Mouse (Mus musculus) CD4-positive helper T cell, adult 2 months (primary cell): ENCODE results near the gene Ift57.
A peak's percentile ranks its signal among the peaks of the same experiment; 100 is the strongest.

Source experiments
- DNase-seq: peaks from one replicate; pipeline ENCODE4 v3.0.0-alpha.2; 2012; ENCODE audit warnings: low read depth, missing footprints, low spot score

Ift57 gene

DNA sequence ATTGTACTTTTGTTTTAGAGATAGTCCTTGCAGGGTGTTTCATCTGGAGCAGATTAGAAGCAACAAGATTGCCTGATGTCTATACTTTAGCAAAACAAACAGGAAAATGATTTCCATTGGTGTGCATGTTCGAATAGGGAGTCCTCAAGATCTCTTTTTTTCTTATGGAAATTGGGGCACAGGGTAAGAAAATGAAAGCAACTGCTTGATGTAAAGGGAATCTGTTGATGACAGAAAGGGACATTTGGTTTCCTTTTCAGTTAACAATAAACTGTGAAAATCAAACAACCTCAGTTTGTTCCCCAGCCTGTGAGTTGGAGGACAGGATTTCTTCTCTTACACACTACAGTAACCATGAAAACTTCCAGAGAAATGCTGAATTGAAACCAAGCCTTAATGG lies 53.9 kb downstream of the Ift57 start:
- no peak for DNase-seq

DNA sequence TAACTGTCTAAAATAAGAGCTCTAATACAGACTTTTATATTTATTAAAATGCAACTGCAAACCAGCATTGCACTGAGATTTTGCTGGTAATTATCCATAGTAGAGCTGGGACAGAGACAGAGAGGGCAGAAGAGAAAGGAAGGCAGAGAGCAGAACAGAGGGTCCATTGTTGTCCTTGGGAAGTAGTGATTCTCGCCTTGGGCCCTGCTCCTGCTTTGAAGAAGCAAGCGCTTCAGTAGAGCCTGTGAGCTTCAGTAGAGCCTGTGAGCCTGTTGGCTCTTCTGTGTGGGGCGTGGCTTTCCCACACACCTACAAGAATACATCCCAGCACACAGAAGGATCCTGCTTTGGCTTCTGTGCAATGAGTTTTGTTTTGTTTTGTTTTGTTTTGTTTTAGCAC lies 54.3 kb downstream of the Ift57 start:
- no peak for DNase-seq

DNA sequence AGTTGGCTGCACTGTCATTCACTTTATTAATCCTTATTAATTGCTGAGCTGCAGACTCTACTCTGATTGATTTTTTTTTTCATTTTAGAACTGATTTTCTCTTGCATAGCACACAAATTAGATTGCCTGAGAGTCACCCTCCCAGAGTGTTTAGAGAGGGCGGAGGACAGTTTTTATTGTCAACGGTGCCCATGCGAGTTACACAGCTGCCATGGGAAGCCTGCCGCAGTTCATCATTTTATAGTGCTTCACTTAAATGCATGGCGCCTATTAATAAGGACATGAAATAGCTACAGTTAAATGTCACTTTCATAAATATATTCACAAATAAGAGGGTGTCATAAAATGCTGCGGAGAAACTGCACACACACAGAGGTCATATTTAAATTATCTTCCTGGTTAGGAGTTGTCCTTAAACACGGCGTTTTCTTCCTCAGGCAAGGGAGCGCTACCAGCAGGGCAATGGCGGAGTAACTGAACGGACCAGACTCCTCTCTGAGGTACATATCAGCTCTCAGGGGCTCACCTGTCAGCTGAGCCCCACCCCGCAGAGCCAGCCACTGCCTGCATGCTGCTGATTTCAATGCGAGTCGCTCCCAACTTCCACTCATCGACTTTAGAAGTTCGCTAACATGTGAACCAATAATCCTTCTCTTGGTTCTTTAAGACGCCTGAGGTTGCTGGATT lies 61.6 kb downstream of the Ift57 start:
- no peak for DNase-seq

DNA sequence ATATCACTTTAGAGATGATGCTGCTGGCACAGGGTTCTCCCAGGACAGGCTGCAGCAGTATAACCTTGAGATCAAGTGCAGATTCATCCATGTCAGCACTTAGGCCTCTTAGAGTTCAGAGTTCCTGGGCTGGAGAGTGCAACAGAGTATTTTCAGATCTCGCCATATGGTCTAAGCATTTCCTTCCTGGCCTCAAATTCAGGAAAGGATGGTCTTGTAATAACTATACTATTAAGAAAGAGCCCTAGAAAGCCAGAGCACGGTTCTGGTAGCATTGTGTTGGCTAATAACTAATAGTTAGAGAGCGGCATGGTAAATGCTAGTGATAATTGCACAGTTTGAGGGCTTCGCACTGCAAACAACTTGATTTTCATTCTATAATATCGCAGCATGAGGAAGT lies 62.9 kb downstream of the Ift57 start:
- no peak for DNase-seq

DNA sequence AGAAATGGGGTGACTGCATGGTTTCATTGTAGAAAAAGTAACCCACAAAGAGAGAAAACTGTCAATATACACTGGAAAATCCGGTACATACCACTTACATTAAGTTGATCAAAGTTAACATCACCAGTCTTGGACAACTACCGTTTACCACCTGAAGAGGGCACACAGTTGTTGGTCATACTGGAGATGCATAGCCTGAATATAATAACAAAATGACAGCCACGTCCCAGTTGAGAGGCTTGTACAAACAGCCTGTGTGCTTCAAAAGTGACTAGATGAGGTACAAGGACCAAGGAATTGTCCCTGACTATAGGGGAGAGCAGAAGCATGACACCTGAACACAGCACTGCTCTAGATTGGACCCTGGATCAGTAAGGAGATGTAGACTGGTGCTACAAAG lies 67.3 kb downstream of the Ift57 start:
- peak; percentile 81 for DNase-seq

DNA sequence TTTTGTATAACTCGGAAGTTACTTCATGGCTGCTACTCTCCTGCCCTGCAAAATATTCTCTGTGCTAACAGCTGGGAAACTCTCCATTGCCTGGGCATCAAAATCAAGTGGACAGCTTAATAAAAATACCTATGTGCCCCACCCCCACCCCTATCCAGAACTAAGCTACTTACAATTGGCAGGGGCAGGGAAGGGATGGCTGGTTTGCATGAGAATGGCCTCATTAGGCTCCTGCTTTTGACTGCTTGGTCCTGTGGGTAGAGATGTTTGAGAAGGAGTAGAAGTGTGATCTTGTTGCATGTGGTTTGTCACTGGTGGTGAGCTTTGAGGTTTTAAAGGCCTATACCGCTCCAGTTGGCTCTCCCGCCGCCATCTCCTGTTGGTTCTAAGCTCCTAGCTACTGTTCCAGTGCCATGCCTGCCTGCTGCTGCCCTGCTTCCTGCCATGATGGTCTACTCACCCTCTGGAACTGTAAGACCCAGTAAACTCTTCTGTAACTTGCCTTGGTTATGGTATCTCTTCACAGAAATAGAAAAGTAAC lies 69.5 kb downstream of the Ift57 start:
- peak; percentile 43 for DNase-seq

DNA sequence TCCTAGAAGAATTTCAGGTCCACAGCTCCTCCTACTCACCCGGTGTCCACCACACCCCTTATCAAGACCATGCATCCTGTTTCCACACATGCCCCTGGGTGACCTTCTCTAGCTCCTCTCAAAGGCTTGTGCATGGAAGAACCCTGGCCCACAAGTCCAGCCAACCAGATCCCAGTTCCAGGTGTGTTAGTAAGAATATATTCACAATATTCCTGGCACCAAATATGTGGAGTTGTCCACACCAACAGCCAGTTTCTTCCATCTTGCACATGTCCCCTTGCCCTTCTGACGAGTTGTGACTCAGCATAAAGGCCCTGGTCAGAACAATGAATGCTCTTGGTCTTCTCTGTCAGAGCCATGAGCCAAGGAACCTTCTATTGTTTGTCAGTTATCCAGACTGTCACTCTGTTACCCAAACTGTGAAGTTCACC lies 70.8 kb downstream of the Ift57 start:
- DNase-seq, result peak; percentile 39

DNA sequence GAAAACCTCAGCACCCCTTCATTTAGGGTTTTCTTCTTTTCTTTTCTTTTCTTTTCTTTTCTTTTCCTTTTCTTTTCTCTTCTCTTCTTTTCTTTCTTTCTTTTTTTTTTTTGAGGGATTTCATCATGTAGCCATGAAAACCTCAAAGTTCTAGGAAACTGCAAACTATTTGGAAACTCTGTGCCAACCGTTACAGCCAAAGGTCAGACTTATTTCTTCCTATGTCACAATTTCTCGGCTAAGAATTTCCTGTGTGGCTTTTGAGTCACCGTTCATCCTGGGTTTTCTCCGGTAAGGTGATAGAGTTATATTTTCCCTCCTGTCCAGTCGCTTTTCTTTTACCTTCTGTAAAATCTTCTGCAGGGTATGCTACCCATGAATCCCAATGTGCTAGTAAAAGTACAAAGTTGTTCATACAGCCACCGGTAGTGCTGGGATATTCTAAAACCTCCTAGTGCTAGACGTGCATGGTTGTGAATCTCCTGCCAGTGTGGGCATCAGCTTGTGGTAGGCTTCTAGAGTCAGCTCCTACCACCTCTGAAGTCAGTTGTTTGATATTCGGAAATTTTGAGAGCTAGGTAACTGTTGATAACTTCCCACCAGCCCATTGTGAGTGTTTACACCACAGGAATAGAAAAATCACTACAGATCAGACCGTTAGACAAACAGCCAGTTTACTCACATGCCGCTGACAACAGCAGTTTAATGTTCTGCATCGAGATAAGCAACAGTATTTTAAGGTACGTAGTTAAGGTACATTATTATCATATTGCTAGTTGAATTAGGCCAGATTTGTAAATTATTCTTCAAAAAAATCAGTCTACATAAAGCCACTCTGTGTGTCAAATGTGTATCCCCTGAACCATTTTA lies 71.5 kb downstream of the Ift57 start:
- peak; percentile 57 for DNase-seq

DNA sequence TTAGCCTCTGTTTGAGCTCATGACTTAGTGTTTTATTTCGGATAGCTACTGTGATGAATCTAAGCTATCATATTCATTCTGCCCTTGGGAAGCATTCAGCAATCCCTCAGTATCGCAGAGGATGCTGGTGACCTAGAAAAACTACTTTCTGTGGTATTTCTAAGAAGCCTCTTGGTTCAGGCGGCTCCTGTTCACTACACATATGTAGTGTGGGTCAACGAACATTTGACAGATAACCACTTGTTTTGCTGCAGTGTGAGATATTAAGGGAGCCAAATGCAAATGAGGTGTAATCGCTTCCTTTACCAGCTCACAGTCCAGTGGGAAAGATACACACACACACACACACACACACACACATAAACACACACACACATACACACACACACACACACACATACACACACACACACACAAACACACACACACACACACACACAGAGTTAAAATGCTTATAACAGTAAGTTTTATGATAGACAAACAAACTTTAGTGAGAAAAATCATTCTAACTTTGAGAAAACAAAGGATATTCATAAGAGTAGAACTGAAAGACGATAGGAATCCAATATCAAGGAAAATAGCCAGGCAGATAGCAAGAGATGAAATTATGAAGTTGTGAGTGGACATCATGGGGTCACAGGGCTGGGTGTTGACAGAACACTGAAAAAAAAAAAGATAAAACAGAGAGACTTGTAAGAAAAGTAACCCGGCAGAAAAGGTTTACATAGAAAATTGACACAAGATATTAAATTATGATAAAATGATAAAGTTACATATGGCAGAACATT lies 72.8 kb downstream of the Ift57 start:
- peak; percentile 43 for DNase-seq

DNA sequence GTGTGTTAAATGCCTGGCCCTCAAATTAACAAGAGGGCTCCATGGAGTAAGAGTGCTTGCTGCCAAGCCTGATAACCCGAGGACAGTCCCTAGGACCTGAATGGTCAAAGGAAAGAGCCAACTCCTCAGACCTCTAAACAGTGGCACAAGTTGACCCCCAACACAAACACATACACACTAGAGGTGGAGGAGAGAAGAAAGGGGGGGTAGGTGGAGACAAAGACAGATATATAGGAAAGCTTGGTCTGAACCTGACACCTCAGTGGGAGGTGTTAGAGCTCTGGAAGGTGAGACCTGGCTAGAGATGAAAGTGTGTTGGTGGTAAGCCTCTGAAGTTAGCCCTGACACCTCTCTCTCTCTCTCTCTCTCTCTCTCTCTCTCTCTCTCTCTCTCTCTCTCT lies 73.5 kb downstream of the Ift57 start:
- peak; percentile 75 for DNase-seq

DNA sequence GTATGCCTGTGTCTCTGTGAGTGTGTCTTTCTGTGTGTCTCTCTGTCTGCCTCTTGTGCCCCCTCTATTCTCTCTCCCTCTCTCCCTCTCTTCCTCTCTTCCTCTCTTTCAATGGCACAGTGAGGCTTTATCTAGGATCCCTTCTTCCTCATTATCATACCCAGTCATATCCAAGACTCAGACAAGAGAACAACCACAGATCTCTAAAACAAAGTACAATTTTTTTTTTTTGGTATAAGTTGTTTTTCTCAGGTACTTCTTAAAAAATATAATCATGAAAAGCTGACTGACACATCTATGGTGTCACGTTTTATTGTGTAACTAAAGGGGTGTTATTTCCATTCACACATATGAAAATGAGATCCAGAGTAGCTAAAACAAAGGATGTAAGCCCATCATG lies 74.0 kb downstream of the Ift57 start:
- DNase-seq, result no peak

DNA sequence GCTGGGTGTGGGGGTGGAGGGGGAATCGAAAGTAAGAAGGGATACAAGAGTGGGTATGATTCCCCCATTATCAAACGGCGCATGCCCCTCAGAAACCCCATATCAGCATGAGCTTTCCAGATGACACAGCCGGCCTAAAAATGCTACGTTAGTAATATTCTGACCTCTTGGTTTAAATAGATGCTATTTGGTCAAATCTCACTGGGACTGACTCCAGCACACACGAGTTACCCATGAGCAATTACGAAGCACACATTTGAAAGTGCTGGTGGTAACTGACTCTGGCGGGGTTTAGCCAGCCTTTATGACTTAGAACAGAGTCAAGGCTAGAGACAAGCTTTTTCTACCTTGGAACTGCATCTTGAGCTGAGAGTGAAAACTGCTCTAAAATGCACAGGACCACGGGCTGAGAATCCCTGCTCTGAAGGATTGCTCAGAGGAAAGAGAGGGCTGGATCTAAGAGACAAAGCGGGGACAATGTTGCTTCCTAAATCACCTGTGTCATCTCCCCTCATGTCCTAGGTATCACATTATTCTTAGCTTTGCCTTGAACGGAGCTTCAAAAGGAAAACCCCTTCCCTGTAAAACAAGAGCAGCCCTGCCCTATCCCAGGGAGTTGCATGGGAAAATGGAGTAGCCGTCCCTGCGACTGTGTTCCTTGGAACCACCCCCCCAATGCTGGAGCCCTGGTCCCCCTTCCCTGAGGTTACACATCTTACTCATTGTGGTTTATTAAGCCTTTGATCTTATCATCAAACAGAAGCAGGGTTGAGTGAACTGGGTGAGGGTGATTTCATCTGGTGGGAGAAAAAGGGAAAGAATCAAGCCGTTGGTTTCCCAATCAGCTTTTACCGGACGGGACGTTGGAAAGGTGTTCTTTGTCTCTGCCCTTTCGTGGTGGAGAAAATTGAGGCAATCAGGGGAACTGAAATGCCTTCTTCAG lies 75.3 kb downstream of the Ift57 start:
- peak; percentile 74 for DNase-seq

DNA sequence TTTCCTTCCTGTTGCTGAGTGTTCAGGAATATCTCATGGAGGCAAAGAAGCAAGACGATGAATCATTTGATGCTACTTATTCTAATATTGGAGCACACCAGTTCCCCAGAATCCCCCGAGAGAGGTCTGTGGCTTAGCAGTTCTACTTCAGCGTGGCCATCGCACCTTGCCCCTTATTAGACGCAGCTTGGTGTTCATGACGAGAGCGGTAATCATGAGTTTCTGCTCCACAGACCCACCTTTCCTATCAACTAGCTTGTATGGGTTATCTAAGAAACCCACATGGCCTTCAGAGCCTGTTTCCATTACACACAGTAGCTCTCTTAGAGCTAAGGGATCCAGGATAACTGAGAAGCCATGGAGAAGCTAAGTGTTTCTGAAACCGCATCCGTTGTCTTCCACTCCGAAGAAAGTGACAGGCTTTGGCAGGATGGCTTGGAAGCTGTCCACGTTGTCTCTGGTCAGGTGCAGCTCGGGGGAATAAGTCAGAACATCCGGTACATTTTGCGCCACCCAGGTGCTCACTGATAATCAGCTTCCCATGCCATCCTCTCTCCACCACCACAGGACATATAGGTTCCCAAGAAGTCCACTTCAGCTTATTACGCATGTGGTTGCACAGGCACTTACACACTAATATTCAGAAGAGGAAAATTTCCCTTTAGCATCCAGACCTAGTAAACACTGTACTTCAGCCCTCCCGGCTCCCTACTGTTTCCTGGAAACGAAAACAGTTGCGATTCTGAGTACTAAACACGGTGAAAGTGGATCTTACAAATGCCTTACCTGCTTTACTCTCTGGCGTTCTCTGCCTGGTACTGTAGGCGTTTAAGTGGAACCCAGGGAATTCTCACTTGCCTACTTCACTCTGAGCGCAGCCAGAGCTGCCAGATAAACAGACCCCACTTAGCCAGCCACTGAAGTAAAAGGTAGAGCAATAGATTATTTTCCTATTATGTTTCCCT lies 76.3 kb downstream of the Ift57 start:
- DNase-seq, result peak; percentile 58

DNA sequence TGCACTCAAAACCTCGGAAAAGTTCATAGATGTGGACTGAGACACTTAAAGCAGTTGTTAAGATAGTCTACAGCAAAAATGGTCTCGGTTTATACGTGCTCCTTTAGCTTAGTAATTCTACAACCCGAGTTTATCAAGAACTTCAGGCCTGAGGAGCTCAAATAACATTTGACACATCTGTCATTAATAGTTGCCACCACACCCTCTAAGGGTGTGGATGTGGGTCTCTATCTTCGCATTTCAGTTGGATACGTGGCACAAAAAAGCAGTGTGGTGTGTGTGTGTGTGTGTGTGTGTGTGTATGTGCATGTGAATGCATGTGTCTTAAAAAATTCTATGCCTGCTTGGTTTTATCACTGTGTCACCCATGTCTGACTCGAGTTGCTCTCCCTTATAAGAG lies 77.9 kb downstream of the Ift57 start:
- DNase-seq, result no peak

DNA sequence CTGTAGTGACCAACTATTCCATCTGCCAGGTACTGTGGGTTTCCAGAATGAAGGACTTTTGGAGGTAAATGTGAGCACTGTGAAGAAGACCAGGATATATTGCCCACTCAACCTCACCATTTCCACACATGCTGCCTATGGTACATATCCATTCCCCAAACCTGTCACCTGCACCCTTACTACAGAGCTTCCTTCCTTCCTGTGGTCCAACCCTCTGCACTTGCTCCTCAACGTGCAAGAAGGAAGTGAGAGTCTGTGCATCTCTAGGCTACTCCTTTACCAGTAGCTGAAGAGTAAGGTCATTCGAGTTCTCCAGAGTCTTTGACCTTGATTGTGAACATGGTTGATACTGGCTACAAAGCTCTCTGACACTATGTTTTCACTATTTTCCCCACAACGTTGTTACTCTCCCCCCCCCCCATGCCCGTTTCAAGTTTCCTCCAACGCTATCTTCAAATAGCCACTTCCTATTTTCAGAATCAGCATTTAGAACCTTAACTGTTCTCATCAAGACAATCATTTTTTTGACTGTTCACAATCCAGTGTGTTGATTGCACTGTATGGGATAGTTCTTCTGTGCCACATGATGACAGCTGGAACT lies 82.6 kb downstream of the Ift57 start:
- DNase-seq, result peak; percentile 49

DNA sequence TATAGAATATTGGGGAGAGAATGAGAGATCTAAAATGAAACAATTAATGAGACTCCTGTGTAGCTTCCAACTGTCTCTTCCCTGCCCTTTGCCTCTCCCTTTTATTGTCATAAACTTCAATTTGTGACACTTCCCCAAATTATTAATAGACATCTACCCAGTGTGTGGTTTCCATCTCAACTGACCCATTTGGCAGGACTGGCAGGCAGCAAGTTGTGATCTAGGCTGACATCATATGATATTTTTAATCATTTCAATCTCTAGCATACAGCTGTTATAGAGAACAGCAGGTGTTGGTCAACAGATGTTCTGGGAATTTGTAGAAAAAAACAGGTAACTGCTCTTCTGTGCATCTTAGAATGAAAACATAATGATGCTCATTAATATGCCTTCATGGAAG lies 84.3 kb downstream of the Ift57 start:
- no peak for DNase-seq

DNA sequence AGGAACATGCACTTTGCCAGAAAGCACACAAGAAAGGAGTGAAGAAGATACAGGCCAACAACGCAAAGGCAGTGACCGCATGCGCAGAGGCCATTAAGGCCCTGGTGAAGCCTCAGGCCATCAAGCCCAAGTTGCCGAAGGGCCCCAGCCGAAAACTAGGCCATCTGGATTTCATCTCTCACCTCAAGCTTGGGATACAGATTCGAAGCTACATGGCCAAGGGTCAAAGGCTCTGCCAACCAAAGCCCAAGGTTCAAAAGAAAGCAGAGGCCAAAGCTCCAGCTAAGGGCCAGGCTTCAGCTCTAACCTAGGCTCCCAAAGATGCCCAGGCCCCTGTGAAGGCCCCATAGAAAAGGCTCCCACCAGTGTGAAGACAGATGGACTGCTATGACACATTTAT lies 87.1 kb downstream of the Ift57 start:
- no peak for DNase-seq

DNA sequence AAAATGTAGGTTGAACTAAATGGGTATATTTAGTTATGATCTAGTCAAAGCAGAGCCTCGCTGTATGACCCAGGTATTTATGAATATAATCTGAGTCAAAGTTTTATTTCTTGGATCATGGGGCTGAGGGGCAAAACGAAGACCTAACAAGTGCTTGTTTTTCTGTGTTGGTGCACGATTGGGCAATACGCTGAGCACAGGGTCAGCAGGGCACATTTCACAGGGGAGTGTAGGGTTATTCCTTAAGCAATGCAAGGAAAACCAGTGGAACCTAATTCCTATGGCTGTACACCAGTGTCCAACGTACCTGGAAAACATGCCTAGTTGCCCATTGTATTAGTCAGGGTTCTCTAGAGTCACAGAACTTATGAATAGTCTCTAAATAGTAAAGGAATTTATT lies 88.7 kb downstream of the Ift57 start:
- DNase-seq, result no peak
